Mouse (Mus musculus): ENCODE measurements around the gene Abi3.

GRCm38 (mm10) chr11:95838999-95839868 is 3.0 kb downstream of the Abi3 start:
- TF ChIP-seq GATA1 (IDR thresholded peaks at IDR 0.05; ENCODE audit: low read length): no peak
- TF ChIP-seq TAL1 (IDR thresholded peaks at IDR 0.05; ENCODE audit: low read length): no peak
